Mouse (Mus musculus): Measurements from ENCODE around the gene Erbb3. TPM values are rescaled to one million over a fixed set of nuclear protein-coding genes. Genes with fewer than 3 reads are reported as not detected.
"Not testable (repeated sequence)": the region's sequence is repeated elsewhere in the genome, so short reads cannot be mapped to it uniquely, and the experiment has no call there.

The Erbb3 gene
- polyA plus RNA-seq, 1 experiment: 2.6 TPM

- Histone ChIP-seq H3K27ac (ENCODE audit: insufficient read depth, low read depth, low read length) (peak overlapping the region; percentile 94), H3K4me3 (ENCODE audit: insufficient read depth, low read length) (peak overlapping the region; percentile 100), H3K4me1 (ENCODE audit: control insufficient read depth, insufficient read depth, low read length) (peaks cover 18% of the 10 kb centered on the region)
- TF ChIP-seq POLR2A (IDR thresholded peaks at IDR 0.05; ENCODE audit: borderline replicate concordance, low read depth, low read length) (no peak), CTCF (IDR thresholded peaks at IDR 0.05; ENCODE audit: low read depth, low read length) (no peak)
Observed at GRCm38 (mm10) chr10:128565206-128565787, 24.2 kb downstream of the Erbb3 start.

- Histone ChIP-seq H3K4me1 (ENCODE audit: control insufficient read depth, insufficient read depth, low read length) (peaks cover 18% of the 10 kb centered on the region), H3K4me3 (ENCODE audit: insufficient read depth, low read length) (peak overlapping the region; percentile 58)
- TF ChIP-seq POLR2A (IDR thresholded peaks at IDR 0.05; ENCODE audit: borderline replicate concordance, low read depth, low read length) (no peak), CTCF (IDR thresholded peaks at IDR 0.05; ENCODE audit: low read depth, low read length) (no peak)
Observed at GRCm38 (mm10) chr10:128563544-128563943, 25.9 kb downstream of the Erbb3 start.

DNA sequence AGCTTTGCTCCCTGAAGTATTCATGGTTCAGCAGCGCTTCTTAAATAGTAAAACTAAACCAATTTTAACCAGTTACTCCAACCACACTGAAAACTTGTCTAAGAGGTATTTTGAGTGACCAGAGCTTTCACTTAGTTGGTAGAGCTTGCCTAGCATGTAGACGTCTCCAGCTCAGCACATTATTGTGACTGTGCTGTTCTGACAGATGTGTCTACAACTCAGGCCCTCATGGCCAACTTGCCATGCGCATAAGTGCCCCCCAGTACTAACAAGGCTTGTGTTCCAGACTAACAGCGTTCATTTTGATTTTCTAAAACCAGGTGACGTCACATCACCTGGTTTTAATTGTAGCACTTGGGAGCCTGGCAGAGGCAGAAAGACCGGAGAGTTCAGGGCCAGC lies 32.5 kb downstream of the Erbb3 start:
- Histone ChIP-seq H3K27ac (ENCODE audit: insufficient read depth, low read depth, low read length) (no peak overlapping the region), H3K4me3 (ENCODE audit: insufficient read depth, low read length) (no peak overlapping the region), H3K4me1 (ENCODE audit: control insufficient read depth, insufficient read depth, low read length) (no peaks in the 10 kb centered on the region)
- TF ChIP-seq CTCF (IDR thresholded peaks at IDR 0.05; ENCODE audit: low read depth, low read length) (no peak), POLR2A (IDR thresholded peaks at IDR 0.05; ENCODE audit: borderline replicate concordance, low read depth, low read length) (no peak)

More at GRCm38 (mm10) chr10:128563544-128563943, 25.9 kb downstream of the Erbb3 start:
- H3K27ac ChIP-seq (ENCODE audit: insufficient read depth, low read depth, low read length): no peak overlapping the region

DNA sequence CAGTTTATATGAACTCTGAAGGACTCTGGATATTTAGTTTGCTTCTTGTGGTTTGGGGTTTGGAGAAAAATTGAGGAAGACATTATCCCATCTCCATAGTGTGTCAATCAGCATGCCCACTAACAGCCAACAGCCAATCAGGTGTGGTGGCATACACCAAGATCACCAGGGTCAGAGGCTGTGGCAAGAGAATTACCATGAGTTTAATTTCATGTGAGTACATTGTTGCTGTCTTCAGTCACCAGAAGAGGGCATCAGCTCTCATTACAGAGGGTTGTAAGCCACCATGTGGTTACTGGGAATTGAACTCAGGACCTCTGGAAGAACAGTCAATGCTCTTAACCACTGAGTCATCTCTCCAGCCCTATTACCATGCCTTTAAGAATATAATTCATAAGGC lies 33.2 kb downstream of the Erbb3 start:
- Histone ChIP-seq H3K27ac (ENCODE audit: insufficient read depth, low read depth, low read length) (no peak overlapping the region), H3K4me3 (ENCODE audit: insufficient read depth, low read length) (no peak overlapping the region), H3K4me1 (ENCODE audit: control insufficient read depth, insufficient read depth, low read length) (no peaks in the 10 kb centered on the region)
- TF ChIP-seq CTCF (IDR thresholded peaks at IDR 0.05; ENCODE audit: low read depth, low read length): no peak
- TF ChIP-seq POLR2A (IDR thresholded peaks at IDR 0.05; ENCODE audit: borderline replicate concordance, low read depth, low read length): no peak

DNA sequence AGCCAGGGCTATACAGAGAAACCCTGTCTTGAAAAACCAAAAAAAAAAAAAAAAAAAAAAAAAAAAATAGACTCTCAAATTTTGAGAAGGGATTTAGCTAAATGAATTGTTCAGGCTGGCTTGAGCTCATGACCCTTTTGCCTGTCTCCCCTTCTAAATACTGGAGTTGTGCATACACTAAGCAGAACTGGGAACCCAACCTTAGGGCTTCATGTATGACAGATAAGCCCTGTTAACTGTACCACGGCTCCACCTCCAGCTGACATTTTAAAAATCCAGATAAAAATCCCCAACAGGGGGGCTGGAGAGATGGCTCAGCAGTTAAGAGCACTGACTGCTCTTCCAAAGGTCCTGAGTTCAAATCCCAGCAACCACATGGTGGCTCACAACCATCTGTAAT lies 33.9 kb downstream of the Erbb3 start:
- not testable (repeated sequence) for H3K27ac ChIP-seq (ENCODE audit: insufficient read depth, low read depth, low read length); H3K4me1 ChIP-seq (ENCODE audit: control insufficient read depth, insufficient read depth, low read length); H3K4me3 ChIP-seq (ENCODE audit: insufficient read depth, low read length)

- peaks cover 10% of the 10 kb centered on the region for H3K4me1 ChIP-seq (ENCODE audit: control insufficient read depth, insufficient read depth, low read length)
- not testable (repeated sequence) for H3K4me3 ChIP-seq (ENCODE audit: insufficient read depth, low read length); H3K27ac ChIP-seq (ENCODE audit: insufficient read depth, low read depth, low read length)
Observed at GRCm38 (mm10) chr10:128550144-128550823, 39.2 kb downstream of the Erbb3 start.

DNA sequence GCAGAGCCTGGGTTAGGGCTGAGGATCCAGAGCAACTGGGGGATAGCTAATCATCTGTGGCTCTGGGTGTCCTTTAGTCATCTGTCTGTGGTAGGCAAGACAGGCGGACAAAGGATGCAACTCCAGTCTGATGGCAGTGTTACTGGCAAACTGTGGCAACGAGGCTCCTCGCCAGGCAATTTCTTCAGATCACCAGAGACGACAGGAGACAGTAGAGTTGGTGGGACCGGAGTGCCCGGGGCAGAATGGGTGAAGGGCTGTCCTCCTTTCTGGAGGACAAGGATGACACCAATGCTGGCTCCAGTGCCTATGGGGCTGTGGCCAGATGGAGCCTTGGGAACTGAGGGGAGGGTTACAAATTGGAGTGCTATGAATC lies 39.8 kb downstream of the Erbb3 start:
- H3K4me3 ChIP-seq (ENCODE audit: insufficient read depth, low read length): peak overlapping the region; percentile 4; the same call in 1 of the 2 replicates
- H3K4me1 ChIP-seq (ENCODE audit: control insufficient read depth, insufficient read depth, low read length): peaks cover 10% of the 10 kb centered on the region
- H3K27ac ChIP-seq (ENCODE audit: insufficient read depth, low read depth, low read length): peak overlapping the region; percentile 22; the same call in 1 of the 2 replicates

- peak; percentile 96 for TF ChIP-seq POLR2A (IDR thresholded peaks at IDR 0.05; ENCODE audit: borderline replicate concordance, low read depth, low read length)
- no peak for TF ChIP-seq CTCF (IDR thresholded peaks at IDR 0.05; ENCODE audit: low read depth, low read length)
- Histone ChIP-seq H3K4me1 (ENCODE audit: control insufficient read depth, insufficient read depth, low read length) (peaks cover 10% of the 10 kb centered on the region), H3K27ac (ENCODE audit: insufficient read depth, low read depth, low read length) (peak within 1 kb of the TSS; percentile 90), H3K4me3 (ENCODE audit: insufficient read depth, low read length) (peak within 1 kb of the TSS; percentile 88)
Observed at GRCm38 (mm10) chr10:128548947-128549681, 40.3 kb downstream of the Erbb3 start, which contains the start of gene Rpl41. Gene Rpl41, minus strand, starts transcription at chr10:128549305.

DNA sequence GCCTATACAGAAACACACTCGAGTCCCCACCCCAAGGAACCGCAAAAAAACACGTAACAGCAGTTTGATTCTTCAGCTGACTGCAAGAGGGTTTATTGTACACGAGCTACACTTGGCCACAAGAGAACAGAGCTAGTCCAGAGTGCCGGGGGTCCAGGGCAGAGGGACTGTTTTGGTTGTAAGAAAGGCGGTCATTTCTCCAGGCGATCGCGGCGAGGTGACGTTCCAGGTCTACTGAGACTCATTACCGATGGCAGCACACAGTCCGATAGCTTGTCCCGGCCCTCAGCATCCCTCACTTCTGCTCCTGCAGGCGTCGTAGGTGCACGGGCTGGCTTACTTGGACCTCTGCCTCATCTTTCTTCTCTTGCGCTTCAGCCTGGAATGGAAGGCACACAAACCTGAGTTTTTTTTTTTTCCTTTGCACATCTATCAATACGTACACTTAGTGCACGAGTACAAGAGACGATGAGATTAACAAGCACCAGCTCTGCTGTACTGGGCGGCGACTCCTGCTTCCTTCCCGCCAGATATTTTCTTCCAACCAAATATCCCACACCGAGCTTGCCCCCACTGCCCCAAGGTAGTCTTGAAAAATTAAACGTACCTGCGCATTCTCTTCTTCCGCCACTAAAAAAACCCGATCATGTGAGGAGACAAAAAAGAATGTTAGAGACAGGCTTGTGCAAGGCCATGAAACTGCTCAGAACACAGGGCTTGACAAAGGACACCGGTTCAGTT lies 41.2 kb downstream of the Erbb3 start:
- Histone ChIP-seq H3K27ac (ENCODE audit: insufficient read depth, low read depth, low read length) (peak overlapping the region; percentile 90), H3K4me1 (ENCODE audit: control insufficient read depth, insufficient read depth, low read length) (peaks cover 10% of the 10 kb centered on the region), H3K4me3 (ENCODE audit: insufficient read depth, low read length) (peak overlapping the region; percentile 88)

All from bone marrow macrophage, adult 2 months (primary cell).